Mouse (Mus musculus): ENCODE measurements around the gene Kbtbd4. TPM values are rescaled to one million over a fixed set of nuclear protein-coding genes. Genes with fewer than 3 reads are reported as not detected.

Kbtbd4 gene
- total RNA-seq, 2 experiments from 2014 or later: 8.1 to 11.3 TPM

DNA sequence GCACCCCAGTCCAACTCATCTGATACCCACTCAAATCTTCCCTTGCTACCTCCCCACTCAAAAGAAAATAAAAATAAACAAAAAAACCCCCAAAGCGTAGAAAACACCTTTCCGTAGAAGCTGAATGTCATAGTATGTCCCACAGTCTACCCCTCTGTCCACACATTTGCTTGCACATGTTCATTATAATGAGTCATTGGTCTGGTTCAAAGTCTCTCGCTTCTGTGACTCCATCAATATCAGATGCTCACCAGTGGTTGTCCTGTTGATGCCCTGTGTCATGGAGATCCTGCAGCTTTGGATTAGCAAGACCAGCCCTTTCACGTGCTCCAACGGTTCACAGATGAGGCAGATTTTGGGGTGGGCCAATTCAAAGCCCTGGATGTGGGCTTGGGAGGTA is 45.6 kb downstream of the Kbtbd4 start:
- ATAC-seq (replicated peaks; ENCODE audit: low FRiP score, poor library complexity, severe bottlenecking): no peak

- ATAC-seq (replicated peaks; ENCODE audit: low FRiP score, poor library complexity, severe bottlenecking): no peak
Measured at GRCm38 (mm10) chr2:90950582-90951194, 46.1 kb downstream of the Kbtbd4 start.

DNA sequence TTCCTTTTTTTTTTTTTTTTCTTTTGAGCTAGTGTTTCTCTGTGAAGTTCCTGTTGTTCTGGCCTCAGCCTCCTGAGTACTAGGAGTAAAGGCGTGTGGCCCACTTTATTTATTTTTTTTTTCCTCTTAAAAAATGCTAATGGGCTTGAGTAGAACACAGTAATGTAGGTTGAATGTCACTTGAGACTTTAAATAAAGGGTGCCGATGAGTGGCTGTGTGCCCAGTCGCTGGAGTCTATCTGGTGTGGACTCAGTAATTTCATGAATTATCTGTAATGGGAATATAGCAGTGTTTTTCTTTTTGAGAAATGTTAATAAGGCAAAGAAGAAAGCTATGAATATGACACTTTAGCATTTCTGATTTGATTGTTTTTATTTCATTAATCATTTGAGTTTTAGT is 48.9 kb downstream of the Kbtbd4 start:
- ATAC-seq (replicated peaks; ENCODE audit: low FRiP score, poor library complexity, severe bottlenecking): no peak

DNA sequence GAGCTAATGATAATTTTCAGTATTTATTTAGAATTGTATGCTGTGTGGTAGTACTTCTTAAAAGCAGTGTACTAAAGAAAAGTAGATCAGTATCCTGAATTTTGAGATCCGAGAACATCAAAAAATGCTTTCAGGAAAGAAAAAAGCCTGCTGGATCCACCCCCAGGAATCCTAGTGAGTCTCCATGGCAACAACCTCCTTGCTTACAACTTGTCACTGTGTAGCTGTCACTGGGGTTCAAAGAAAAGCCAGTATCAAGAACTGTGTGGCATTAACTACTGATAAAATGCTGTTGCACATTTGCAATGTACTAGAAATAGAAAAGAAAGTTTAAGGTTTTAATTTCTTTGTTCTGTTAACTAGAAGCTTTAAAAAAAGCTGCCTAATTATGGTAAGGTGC is 51.5 kb downstream of the Kbtbd4 start:
- ATAC-seq (replicated peaks; ENCODE audit: low FRiP score, poor library complexity, severe bottlenecking): no peak

DNA sequence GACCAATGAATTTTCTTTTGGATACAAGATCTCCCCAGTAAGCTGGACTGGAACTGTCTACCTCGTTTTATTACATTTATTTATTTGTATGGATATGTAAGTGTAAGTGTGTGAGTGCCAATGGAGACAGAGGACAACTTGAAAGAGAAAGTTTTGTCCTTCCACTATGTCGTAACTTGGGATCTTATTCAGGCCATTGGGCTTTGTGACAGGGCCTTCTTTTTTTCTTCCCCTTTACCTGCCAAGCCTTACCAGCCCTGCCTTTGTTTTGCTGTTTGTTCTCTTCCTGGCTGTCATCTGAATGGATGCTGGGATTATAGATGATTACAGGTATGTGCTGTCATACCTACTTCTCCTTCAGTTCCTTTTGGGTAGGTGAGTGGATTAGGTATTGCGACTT is 54.3 kb downstream of the Kbtbd4 start:
- no peak for ATAC-seq (replicated peaks; ENCODE audit: low FRiP score, poor library complexity, severe bottlenecking)

DNA sequence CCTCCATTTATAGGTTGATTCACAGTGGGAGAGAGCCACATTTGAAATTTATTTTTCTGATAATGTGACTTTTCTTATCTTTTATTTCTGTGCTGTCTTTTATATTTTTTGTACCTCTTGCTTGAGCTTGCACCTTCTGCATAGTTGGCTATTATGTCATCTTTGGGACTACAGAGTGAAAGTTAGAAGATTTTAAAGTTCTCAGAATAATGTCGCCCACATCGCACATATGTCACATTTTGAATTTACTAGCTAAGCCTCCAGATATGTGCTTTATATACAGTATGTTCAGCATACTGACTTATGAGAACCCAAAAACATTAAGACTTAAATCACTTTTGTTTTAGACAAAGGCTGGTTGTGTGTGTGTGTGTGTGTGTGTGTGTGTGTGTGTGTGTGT is 55.5 kb downstream of the Kbtbd4 start:
- no peak for ATAC-seq (replicated peaks; ENCODE audit: low FRiP score, poor library complexity, severe bottlenecking)

Other genes starting within 250 kb of the Kbtbd4 start
- gene Nup160, start 227.5 kb upstream of the Kbtbd4 start, total RNA-seq (2015; ENCODE audit: low replicate concordance): 103 and 115 TPM in 2 replicates
- gene Nup160, start 227.5 kb upstream of the Kbtbd4 start, total RNA-seq (2017; ENCODE audit: low replicate concordance): 91.8 and 101 TPM in 2 replicates
- gene Fnbp4, start 159.4 kb upstream of the Kbtbd4 start, total RNA-seq (2015; ENCODE audit: low replicate concordance): 134 and 182 TPM in 2 replicates
- gene Fnbp4, start 159.4 kb upstream of the Kbtbd4 start, total RNA-seq (2017; ENCODE audit: low replicate concordance): 329 and 333 TPM in 2 replicates
- gene Agbl2, start 122.0 kb upstream of the Kbtbd4 start, total RNA-seq (2015; ENCODE audit: low replicate concordance): not detected in 2 replicates
- gene Agbl2, start 122.0 kb upstream of the Kbtbd4 start, total RNA-seq (2017; ENCODE audit: low replicate concordance): not detected in 2 replicates
- gene Mtch2, start 57.6 kb upstream of the Kbtbd4 start, total RNA-seq (2015; ENCODE audit: low replicate concordance): 55.3 and 63.1 TPM in 2 replicates
- 50.0 and 56.9 TPM in 2 replicates for gene Mtch2, start 57.6 kb upstream of the Kbtbd4 start, total RNA-seq (2017; ENCODE audit: low replicate concordance)
- gene C1qtnf4, start 18.9 kb upstream of the Kbtbd4 start, total RNA-seq (2015; ENCODE audit: low replicate concordance): not detected in 2 replicates
- not detected in 2 replicates for gene C1qtnf4, start 18.9 kb upstream of the Kbtbd4 start, total RNA-seq (2017; ENCODE audit: low replicate concordance)
- gene Ndufs3, start 87 bp downstream of the Kbtbd4 start, total RNA-seq (2015; ENCODE audit: low replicate concordance): 54.1 and 60.9 TPM in 2 replicates
- gene Ndufs3, start 87 bp downstream of the Kbtbd4 start, total RNA-seq (2017; ENCODE audit: low replicate concordance): 19.4 and 20.4 TPM in 2 replicates
- gene Celf1, start 35.6 kb downstream of the Kbtbd4 start, total RNA-seq (2015; ENCODE audit: low replicate concordance): 96.6 and 114 TPM in 2 replicates
- 117 and 119 TPM in 2 replicates for gene Celf1, start 35.6 kb downstream of the Kbtbd4 start, total RNA-seq (2017; ENCODE audit: low replicate concordance)
- not detected in 2 replicates for gene Rapsn, start 130.9 kb downstream of the Kbtbd4 start, total RNA-seq (2015; ENCODE audit: low replicate concordance)
- 1.7 TPM in 1 of 2 replicates, not detected in the other for gene Rapsn, start 130.9 kb downstream of the Kbtbd4 start, total RNA-seq (2017; ENCODE audit: low replicate concordance)
- 56.2 and 85.4 TPM in 2 replicates for gene Psmc3, start 149.3 kb downstream of the Kbtbd4 start, total RNA-seq (2015; ENCODE audit: low replicate concordance)
- 101 and 248 TPM in 2 replicates for gene Psmc3, start 149.3 kb downstream of the Kbtbd4 start, total RNA-seq (2017; ENCODE audit: low replicate concordance)
- gene Slc39a13, start 165.7 kb downstream of the Kbtbd4 start, total RNA-seq (2015; ENCODE audit: low replicate concordance): 3.8 and 11.2 TPM in 2 replicates
- gene Slc39a13, start 165.7 kb downstream of the Kbtbd4 start, total RNA-seq (2017; ENCODE audit: low replicate concordance): 0.26 and 0.83 TPM in 2 replicates
- gene Spi1, start 177.7 kb downstream of the Kbtbd4 start, total RNA-seq (2015; ENCODE audit: low replicate concordance): 37.8 and 54.1 TPM in 2 replicates
- 21.9 and 31.9 TPM in 2 replicates for gene Spi1, start 177.7 kb downstream of the Kbtbd4 start, total RNA-seq (2017; ENCODE audit: low replicate concordance)
- not detected in 2 replicates for gene Mybpc3, start 213.4 kb downstream of the Kbtbd4 start, total RNA-seq (2015; ENCODE audit: low replicate concordance)
- not detected in 2 replicates for gene Mybpc3, start 213.4 kb downstream of the Kbtbd4 start, total RNA-seq (2017; ENCODE audit: low replicate concordance)